Comparison of ENCODE assay signal across 17 mouse cellular contexts in the genomic region with DNA sequence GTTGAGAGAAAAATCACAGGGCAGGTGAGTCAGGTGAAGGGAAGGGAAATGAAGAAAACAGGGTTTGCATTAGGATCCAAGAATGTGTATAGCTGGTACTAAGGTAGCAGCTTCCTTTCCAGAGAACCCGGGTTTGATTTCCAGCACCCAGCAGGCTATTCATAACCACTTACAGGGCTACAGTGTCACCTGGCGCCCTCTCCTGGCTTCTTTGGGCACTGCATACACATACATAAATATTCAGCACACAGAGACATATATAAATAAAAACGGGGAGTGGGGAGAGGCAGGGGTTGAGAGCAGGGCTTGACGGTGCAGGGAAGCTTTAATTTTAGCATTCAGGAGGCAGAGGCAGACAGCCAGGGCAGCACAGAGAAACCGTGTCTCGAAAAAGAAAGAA. TPM values are rescaled to one million over a fixed set of nuclear protein-coding genes. Genes with fewer than 3 reads are reported as not detected.
DNase-seq lines count a peak whose midpoint lies in the region; ATAC-seq and TF ChIP-seq lines count a peak whose summit lies in the region.
"Had no signal": no experiment of that assay in that cellular context is flagged by ENCODE, and none has a peak within 500 bp of the region (broad histone marks: within the 10 kb centered on the region; RNA-seq: fewer than 3 reads in every experiment).

No protein-coding gene starts in this region.

- H3K4me2 ChIP-seq in lung, embryonic 14.5 days, result no peak overlapping the region
- H3K4me2 ChIP-seq: hindbrain, embryonic 14.5 days; limb, embryonic 15.5 days; midbrain, embryonic 12.5 days; neural tube, embryonic 13.5 days had no signal

- H3K36me3 ChIP-seq in lung, embryonic 14.5 days (ENCODE audit: insufficient read depth), result no peaks in the 10 kb centered on the region
- H3K36me3 ChIP-seq in E14TG2a.4 (ENCODE audit: insufficient read depth, low read length), result no peaks in the 10 kb centered on the region
- H3K36me3 ChIP-seq: forebrain, embryonic 10.5 days; limb, embryonic 15.5 days; midbrain, embryonic 12.5 days; neural tube, embryonic 13.5 days had no signal

- H3K27me3 ChIP-seq in lung, embryonic 14.5 days (ENCODE audit: insufficient read depth, low read length), result no peaks in the 10 kb centered on the region
- H3K27me3 ChIP-seq in E14TG2a.4 (ENCODE audit: insufficient read depth, low read length), result no peaks in the 10 kb centered on the region
- H3K27me3 ChIP-seq: limb, embryonic 15.5 days; midbrain, embryonic 12.5 days; neural tube, embryonic 13.5 days had no signal

- TF ChIP-seq POLR2A in brain, embryonic 14.5 days (IDR thresholded peaks at IDR 0.05; ENCODE audit: borderline replicate concordance, extremely low read depth, insufficient read depth, insufficient read length, poor library complexity, severe bottlenecking), result no peak

- no peak overlapping the region for H3K27ac ChIP-seq in lung, embryonic 14.5 days (ENCODE audit: low read depth)
- H3K27ac ChIP-seq: forebrain, embryonic 10.5 days; hindbrain, embryonic 14.5 days; limb, embryonic 15.5 days; midbrain, embryonic 12.5 days; neural tube, embryonic 13.5 days had no signal

- no peak overlapping the region for H3K9ac ChIP-seq in lung, embryonic 14.5 days
- H3K9ac ChIP-seq: hindbrain, embryonic 14.5 days; limb, embryonic 15.5 days; midbrain, embryonic 12.5 days; neural tube, embryonic 13.5 days had no signal

- 85% methylated on average over 6 of the region's 6 CpGs for WGBS in lung, embryonic 14.5 days

- no peaks in the 10 kb centered on the region for H3K9me3 ChIP-seq in lung, embryonic 14.5 days (ENCODE audit: low read depth, low read length)
- no peaks in the 10 kb centered on the region for H3K9me3 ChIP-seq in E14TG2a.4 (ENCODE audit: low read length)
- H3K9me3 ChIP-seq: limb, embryonic 15.5 days; midbrain, embryonic 12.5 days; neural tube, embryonic 13.5 days had no signal

- no peak for ATAC-seq in CD4-positive, CD25-positive, alpha-beta regulatory T cell, adult 4 months
- no peak for ATAC-seq in lung, embryonic 14.5 days (ENCODE audit: insufficient read depth)

- peak; percentile 14; the same call in 1 of the 2 replicates for TF ChIP-seq CTCF in lung, embryonic 14.5 days (IDR thresholded peaks at IDR 0.05; ENCODE audit: low read depth)
- TF ChIP-seq CTCF in E14TG2a.4 (conservative IDR thresholded peaks at IDR 0.05; ENCODE audit: low read length), result peak; percentile 83
- TF ChIP-seq CTCF in brain, embryonic 14.5 days (IDR thresholded peaks at IDR 0.05; ENCODE audit: borderline replicate concordance, extremely low read depth, insufficient read depth, insufficient read length), result peak; percentile 16; the same call in 1 of the 2 replicates

- H3K4me1 ChIP-seq in lung, embryonic 14.5 days (ENCODE audit: insufficient read depth), result no peaks in the 10 kb centered on the region
- peaks cover 80% of the 10 kb centered on the region for H3K4me1 ChIP-seq in E14TG2a.4 (replicated peaks; ENCODE audit: low read depth, low read length)
- H3K4me1 ChIP-seq: limb, embryonic 15.5 days had no signal

- peak; percentile 52 for DNase-seq in CD4-positive, CD25-positive, alpha-beta regulatory T cell, adult 2 months (ENCODE audit: low read depth, low spot score)
- DNase-seq in lung, embryonic 14.5 days, result no peak
- no peak for DNase-seq in lung, postnatal 25 days (ENCODE audit: low spot score)
- no peak for DNase-seq in brain, embryonic 14.5 days (ENCODE audit: low read depth)
- DNase-seq in urinary bladder, postnatal 25 days (ENCODE audit: low spot score), result no peak
- DNase-seq in Muller cell, postnatal 12 days (ENCODE audit: inconsistent ontology term), result no peak
- DNase-seq: cerebellum, adult 9-11 months; gastrocnemius, postnatal 10 days; kidney, postnatal 10 days; right cerebral cortex, adult 18-20 months had no signal

- no peak overlapping the region for H3K4me3 ChIP-seq in lung, embryonic 14.5 days (ENCODE audit: low read depth, low read length)
- no peak overlapping the region for H3K4me3 ChIP-seq in E14TG2a.4 (replicated peaks; ENCODE audit: low read length)
- H3K4me3 ChIP-seq: forebrain, embryonic 10.5 days; limb, embryonic 15.5 days; midbrain, embryonic 12.5 days; neural tube, embryonic 13.5 days had no signal

RNA-seq across cellular contexts. Expression of a gene that starts 45.6 kb away (rescaled TPM):
- 100 to 1,000 TPM; 156 to 163 TPM for polyA plus RNA-seq in CD4-positive, CD25-positive, alpha-beta regulatory T cell, adult 4 months (2017; shearing (Covaris generic))
- polyA plus RNA-seq in lung, embryonic 14.5 days (2014; fragmentation: Nextera tagmentation; extraction: Ambion mirVana), result 69.5 and 75.7 TPM in 2 replicates
- polyA plus RNA-seq in brain, embryonic 14.5 days (2012; rRNA removed), result 96.1 and 115 TPM in 2 replicates

RNA-seq across cellular contexts. Expression of a gene that starts 46.3 kb away (rescaled TPM):
- polyA plus RNA-seq in CD4-positive, CD25-positive, alpha-beta regulatory T cell, adult 4 months (2017; shearing (Covaris generic)), result 1 to 10 TPM; 1.4 to 2.4 TPM
- 9.4 and 11.3 TPM in 2 replicates for polyA plus RNA-seq in lung, embryonic 14.5 days (2014; fragmentation: Nextera tagmentation; extraction: Ambion mirVana)
- polyA plus RNA-seq in brain, embryonic 14.5 days (2012; rRNA removed), result 4.0 and 4.9 TPM in 2 replicates

RNA-seq across cellular contexts. Expression of a gene that starts 49.0 kb away (rescaled TPM):
- polyA plus RNA-seq in CD4-positive, CD25-positive, alpha-beta regulatory T cell, adult 4 months (2017; shearing (Covaris generic)), result not detected
- polyA plus RNA-seq in lung, embryonic 14.5 days (2014; fragmentation: Nextera tagmentation; extraction: Ambion mirVana), result not detected in 2 replicates
- polyA plus RNA-seq in brain, embryonic 14.5 days (2012; rRNA removed), result 8.8 and 10.9 TPM in 2 replicates

Comparison
In these comparisons a context has a peak if more than half of its experiments do, and no peak if none do; other contexts are left out.
1. CTCF ChIP-seq: peak in every context shown above with its lines; median percentile 83 in E14TG2a.4; 16 in brain, embryonic 14.5 days; 14 in lung, embryonic 14.5 days.